Comparison of ENCODE assay signal across 18 mouse cellular contexts in genomic region chr6:134976628-134977027, GRCm38 (mm10). TPM values are rescaled to one million over a fixed set of nuclear protein-coding genes. Genes with fewer than 3 reads are reported as not detected.
DNase-seq lines count a peak whose midpoint lies in the region; ATAC-seq and TF ChIP-seq lines count a peak whose summit lies in the region.
"Had no signal": no experiment of that assay in that cellular context is flagged by ENCODE, and none has a peak within 500 bp of the region (broad histone marks: within the 10 kb centered on the region; RNA-seq: fewer than 3 reads in every experiment).

No protein-coding gene starts in this region.

- no peak overlapping the region for H3K9ac ChIP-seq in forebrain, embryonic 12.5 days
- H3K9ac ChIP-seq in lung, embryonic 16.5 days (ENCODE audit: low read length), result no peak overlapping the region
- no peak overlapping the region for H3K9ac ChIP-seq in heart, postnatal 0 days (replicated peaks; ENCODE audit: low read depth, low read length)
- H3K9ac ChIP-seq: midbrain, embryonic 12.5 days; neural tube, embryonic 13.5 days had no signal

- no peak for DNase-seq in forebrain, embryonic 10.5 days (ENCODE audit: extremely low spot score, low spot score)
- no peak for DNase-seq in lung, postnatal 14 days
- DNase-seq in heart, postnatal 0 days (ENCODE audit: low spot score), result peak; percentile 30
- DNase-seq in left cerebral cortex, postnatal 25 days (ENCODE audit: low spot score in 2 of 2), result no peak
- DNase-seq in adrenal gland, adult 2 months, result no peak
- no peak for DNase-seq in adrenal gland, postnatal 36 days
- DNase-seq: cerebellum, adult 9-10 months; kidney, adult 18-20 months; liver; right cerebral cortex, adult 18-20 months had no signal

- no peak overlapping the region for H3K4me3 ChIP-seq in forebrain, embryonic 12.5 days (replicated peaks)
- no peak overlapping the region for H3K4me3 ChIP-seq in forebrain, embryonic 10.5 days
- H3K4me3 ChIP-seq in lung, embryonic 16.5 days (ENCODE audit: low read length), result no peak overlapping the region
- no peak overlapping the region for H3K4me3 ChIP-seq in heart, postnatal 0 days (ENCODE audit: low read depth, low read length)
- H3K4me3 ChIP-seq: embryonic facial prominence, embryonic 10.5 days; midbrain, embryonic 12.5 days; neural tube, embryonic 13.5 days had no signal

- no peak for TF ChIP-seq CTCF in heart, postnatal 0 days (IDR thresholded peaks at IDR 0.05; ENCODE audit: low read depth)

- H3K4me2 ChIP-seq in forebrain, embryonic 12.5 days, result no peak overlapping the region
- no peak overlapping the region for H3K4me2 ChIP-seq in lung, embryonic 16.5 days (ENCODE audit: low read depth, low read length)
- no peak overlapping the region for H3K4me2 ChIP-seq in heart, postnatal 0 days (ENCODE audit: low read depth, low read length)
- H3K4me2 ChIP-seq: midbrain, embryonic 12.5 days; neural tube, embryonic 13.5 days had no signal

- H3K9me3 ChIP-seq in forebrain, embryonic 12.5 days, result no peaks in the 10 kb centered on the region
- H3K9me3 ChIP-seq in forebrain, embryonic 10.5 days, result no peaks in the 10 kb centered on the region
- no peaks in the 10 kb centered on the region for H3K9me3 ChIP-seq in lung, embryonic 16.5 days (ENCODE audit: control insufficient read depth, low read length)
- no peaks in the 10 kb centered on the region for H3K9me3 ChIP-seq in heart, postnatal 0 days (replicated peaks; ENCODE audit: control insufficient read depth, low read length)
- H3K9me3 ChIP-seq: embryonic facial prominence, embryonic 10.5 days; midbrain, embryonic 12.5 days; neural tube, embryonic 13.5 days had no signal

- 53% methylated on average over 6 of the region's 6 CpGs for WGBS in forebrain, embryonic 12.5 days
- 74% methylated on average over 6 of the region's 6 CpGs for WGBS in forebrain, embryonic 10.5 days
- 16% methylated on average over 6 of the region's 6 CpGs for WGBS in lung, embryonic 16.5 days
- 8% methylated on average over 6 of the region's 6 CpGs for WGBS in heart, postnatal 0 days

- no peaks in the 10 kb centered on the region for H3K36me3 ChIP-seq in forebrain, embryonic 12.5 days (replicated peaks)
- no peaks in the 10 kb centered on the region for H3K36me3 ChIP-seq in forebrain, embryonic 10.5 days (replicated peaks)
- H3K36me3 ChIP-seq in lung, embryonic 16.5 days (ENCODE audit: control insufficient read depth, insufficient read depth, low read length), result no peaks in the 10 kb centered on the region
- no peaks in the 10 kb centered on the region for H3K36me3 ChIP-seq in heart, postnatal 0 days (replicated peaks; ENCODE audit: control insufficient read depth, insufficient read depth, low read length)
- H3K36me3 ChIP-seq: embryonic facial prominence, embryonic 10.5 days; midbrain, embryonic 12.5 days; neural tube, embryonic 13.5 days had no signal

- no peak; the same call in 1 of the 2 replicates for ATAC-seq in forebrain, embryonic 12.5 days (ENCODE audit: low FRiP score)
- ATAC-seq in lung, embryonic 16.5 days (ENCODE audit: low read depth), result peak; percentile 34; the same call in 1 of the 2 replicates
- peak; percentile 47; the same call in 1 of the 2 replicates for ATAC-seq in heart, postnatal 0 days (ENCODE audit: insufficient read depth, low read depth)
- ATAC-seq: activated CD4-positive, CD25-positive, alpha-beta regulatory T cell, adult 4 months had no signal

- H3K27me3 ChIP-seq in forebrain, embryonic 12.5 days, result 0 out of 2 replicates have a peak, but pooled peaks cover 5% of the 10 kb centered on the region
- peaks cover 11% of the 10 kb centered on the region for H3K27me3 ChIP-seq in forebrain, embryonic 10.5 days (ENCODE audit: poor library complexity, severe bottlenecking)
- no peaks in the 10 kb centered on the region; the same call in 1 of the 2 replicates for H3K27me3 ChIP-seq in lung, embryonic 16.5 days (ENCODE audit: control insufficient read depth, insufficient read depth, low read depth, low read length)
- H3K27me3 ChIP-seq in heart, postnatal 0 days (ENCODE audit: control insufficient read depth, insufficient read depth, low read length), result no peaks in the 10 kb centered on the region
- H3K27me3 ChIP-seq: neural tube, embryonic 13.5 days had no signal

- intact Hi-C loops in left cerebral cortex, postnatal 25 days (cut with DNase I), result no loop called here

- TF ChIP-seq EP300 in heart, postnatal 0 days (IDR thresholded peaks at IDR 0.05; ENCODE audit: low read depth), result peak; percentile 78

- 0 out of 2 replicates have a peak overlapping the region, but pooled peaks have one; percentile 63 for H3K27ac ChIP-seq in forebrain, embryonic 12.5 days
- no peak overlapping the region for H3K27ac ChIP-seq in forebrain, embryonic 10.5 days
- H3K27ac ChIP-seq in lung, embryonic 16.5 days (ENCODE audit: low read length), result no peak overlapping the region
- H3K27ac ChIP-seq in heart, postnatal 0 days (ENCODE audit: low read depth), result peak overlapping the region; percentile 16; the same call in 1 of the 2 replicates
- H3K27ac ChIP-seq: embryonic facial prominence, embryonic 10.5 days; kidney, postnatal 0 days; midbrain, embryonic 12.5 days; neural tube, embryonic 13.5 days had no signal

- H3K4me1 ChIP-seq in forebrain, embryonic 12.5 days, result peaks cover 14% of the 10 kb centered on the region
- peaks cover 20% of the 10 kb centered on the region for H3K4me1 ChIP-seq in forebrain, embryonic 10.5 days
- 0 out of 2 replicates have a peak, but pooled peaks cover 3% of the 10 kb centered on the region for H3K4me1 ChIP-seq in lung, embryonic 16.5 days (replicated peaks; ENCODE audit: control insufficient read depth, insufficient read depth, low read length)
- H3K4me1 ChIP-seq in heart, postnatal 0 days (ENCODE audit: control insufficient read depth, insufficient read depth), result peaks cover 5% of the 10 kb centered on the region; the same call in 1 of the 2 replicates

RNA-seq across cellular contexts. Expression of gene Apold1, which starts 4.9 kb away (rescaled TPM):
- 3.7 and 3.9 TPM in 2 replicates for polyA plus RNA-seq in forebrain, embryonic 12.5 days (2016; fragmentation: Nextera tagmentation; extraction: Ambion mirVana)
- 2.5 and 3.1 TPM in 2 replicates for polyA plus RNA-seq in forebrain, embryonic 10.5 days (2016; fragmentation: Nextera tagmentation; extraction: Ambion mirVana)
- 1.8 and 1.9 TPM in 2 replicates for polyA plus RNA-seq in lung, embryonic 16.5 days (2015; fragmentation: Nextera tagmentation; extraction: Ambion mirVana)
- 24.8 and 28.5 TPM in 2 replicates for total RNA-seq in heart, postnatal 0 days (2014; rRNA removed; ENCODE audit: low replicate concordance)
- 6.9 and 9.2 TPM in 2 replicates for polyA plus RNA-seq in heart, postnatal 0 days (2015; fragmentation: Nextera tagmentation; extraction: Ambion mirVana)
- total RNA-seq in left cerebral cortex, postnatal 25 days (2021), result 1 to 10 TPM; 4.1 to 4.5 TPM
- total RNA-seq in adrenal gland, adult 2 months (2021), result 1 to 10 TPM; 3.9 to 4.7 TPM
- polyA plus RNA-seq in adrenal gland, adult 2 months (2012; rRNA removed), result 2.0 TPM in 2 replicates
- total RNA-seq in adrenal gland, postnatal 36 days (2021), result 1 to 10 TPM; 4.5 to 5.5 TPM
- total RNA-seq: megakaryocyte progenitor cell, adult 5-6 weeks had no signal

RNA-seq across cellular contexts. Expression of gene Ddx47, which starts 34.8 kb away (rescaled TPM):
- 91.3 and 93.0 TPM in 2 replicates for polyA plus RNA-seq in forebrain, embryonic 12.5 days (2016; fragmentation: Nextera tagmentation; extraction: Ambion mirVana)
- polyA plus RNA-seq in forebrain, embryonic 10.5 days (2016; fragmentation: Nextera tagmentation; extraction: Ambion mirVana), result 115 and 116 TPM in 2 replicates
- 123 and 131 TPM in 2 replicates for polyA plus RNA-seq in lung, embryonic 16.5 days (2015; fragmentation: Nextera tagmentation; extraction: Ambion mirVana)
- total RNA-seq in heart, postnatal 0 days (2014; rRNA removed; ENCODE audit: low replicate concordance), result 24.5 and 35.8 TPM in 2 replicates
- polyA plus RNA-seq in heart, postnatal 0 days (2015; fragmentation: Nextera tagmentation; extraction: Ambion mirVana), result 51.4 and 52.7 TPM in 2 replicates
- 10 to 100 TPM; 57.1 to 58.3 TPM for total RNA-seq in left cerebral cortex, postnatal 25 days (2021)
- 10 to 100 TPM; 57.9 to 61.4 TPM for total RNA-seq in adrenal gland, adult 2 months (2021)
- 21.7 and 23.0 TPM in 2 replicates for polyA plus RNA-seq in adrenal gland, adult 2 months (2012; rRNA removed)
- 10 to 100 TPM; 63.1 to 63.2 TPM for total RNA-seq in adrenal gland, postnatal 36 days (2021)

RNA-seq across cellular contexts. Expression of gene Cdkn1b, which starts 56.4 kb away (rescaled TPM):
- 36.4 and 40.5 TPM in 2 replicates for polyA plus RNA-seq in forebrain, embryonic 12.5 days (2016; fragmentation: Nextera tagmentation; extraction: Ambion mirVana)
- 17.9 and 19.0 TPM in 2 replicates for polyA plus RNA-seq in forebrain, embryonic 10.5 days (2016; fragmentation: Nextera tagmentation; extraction: Ambion mirVana)
- 20.0 and 21.7 TPM in 2 replicates for polyA plus RNA-seq in lung, embryonic 16.5 days (2015; fragmentation: Nextera tagmentation; extraction: Ambion mirVana)
- 42.9 and 65.1 TPM in 2 replicates for total RNA-seq in heart, postnatal 0 days (2014; rRNA removed; ENCODE audit: low replicate concordance)
- polyA plus RNA-seq in heart, postnatal 0 days (2015; fragmentation: Nextera tagmentation; extraction: Ambion mirVana), result 23.7 and 27.0 TPM in 2 replicates
- total RNA-seq in left cerebral cortex, postnatal 25 days (2021), result 10 to 100 TPM; 40.3 to 43.2 TPM
- 10 to 100 TPM; 41.5 to 42.2 TPM for total RNA-seq in adrenal gland, adult 2 months (2021)
- 24.5 and 31.9 TPM in 2 replicates for polyA plus RNA-seq in adrenal gland, adult 2 months (2012; rRNA removed)
- 10 to 100 TPM; 35.3 to 74.4 TPM for total RNA-seq in adrenal gland, postnatal 36 days (2021)

Comparison
In these comparisons a context has a peak if more than half of its experiments do, and no peak if none do; other contexts are left out.
1. H3K27ac ChIP-seq: peak in forebrain, embryonic 12.5 days (single experiment) and heart, postnatal 0 days (single experiment); none in forebrain, embryonic 10.5 days (single experiment) and lung, embryonic 16.5 days (single experiment).